Mouse (Mus musculus) olfactory bulb, adult 2 months (tissue): ENCODE results near the gene Cd82. TPM values are rescaled to one million over a fixed set of nuclear protein-coding genes. Genes with fewer than 3 reads are reported as not detected.

ENCODE experiments used
- H3K27ac ChIP-seq: fragments of 200-500 bp; 2 replicates; pipeline ENCODE4 v1.5.1; 2012; ENCODE audit warnings: low read depth, low read length; ENCODE audit not compliant: insufficient read depth
- H3K4me1 ChIP-seq: fragments of 200-500 bp; 2 replicates; pipeline ENCODE4 v1.6.1; 2012; ENCODE audit warnings: low read length; ENCODE audit not compliant: control insufficient read depth, insufficient read depth
- H3K4me3 ChIP-seq: fragments of 200-500 bp; 2 replicates; pipeline ENCODE4 v1.5.1; 2012; ENCODE audit warnings: mild to moderate bottlenecking, low read depth, low read length, moderate library complexity; ENCODE audit not compliant: insufficient read depth
- CTCF ChIP-seq: fragments of 200-500 bp; IDR thresholded peaks from 2 replicates; pipeline ENCODE4 v1.5.1; 2012; ENCODE audit warnings: low read depth, mild to moderate bottlenecking, low read length, moderate library complexity; ENCODE audit not compliant: insufficient read depth
- POLR2A ChIP-seq: fragments of 200-500 bp; IDR thresholded peaks from 2 replicates; pipeline ENCODE4 v1.6.1; 2012; ENCODE audit warnings: mild to moderate bottlenecking, low read depth, low read length, moderate library complexity; ENCODE audit not compliant: insufficient read depth
- WGBS: fragments of 180-500 bp; shearing (Covaris S2); methylation state at CpG from one replicate; pipeline ENCODE4 v1.1.7; 2018; 5-methylcytosine and 5-hydroxymethylcytosine counted together
- polyA plus RNA-seq: library from polyadenylated mRNA; stranded (reverse); fragments of >200 nt; gene quantifications from 2 replicates; pipeline ENCODE4 v1.2.4, GENCODE M21; 2012; ENCODE audit warnings: low replicate concordance; ENCODE audit not compliant: missing spikeins, insufficient read depth, insufficient read length

The Cd82 gene
- polyA plus RNA-seq, 1 experiment, result not detected

DNA sequence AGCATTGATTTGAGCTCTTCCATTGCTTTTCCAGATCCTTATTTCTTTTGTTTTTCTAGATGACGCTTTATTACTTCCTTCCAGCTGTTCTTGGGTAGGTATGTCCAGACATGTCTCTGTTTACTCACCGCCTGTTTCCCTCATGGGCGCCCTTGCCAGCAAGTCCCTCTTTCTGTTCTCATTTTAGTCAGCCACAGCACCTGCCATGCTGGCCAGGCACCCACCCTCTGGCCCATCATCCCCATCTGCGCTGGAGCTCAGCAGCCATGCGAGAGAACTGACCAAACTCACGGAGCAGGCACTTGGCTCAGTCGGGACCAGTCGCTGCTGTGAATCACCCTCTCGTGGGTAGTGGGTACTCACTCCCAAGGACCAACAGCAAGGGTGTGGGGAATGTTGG, 11.0 kb upstream of the Cd82 start:
- WGBS, result 84% methylated on average over 9 of the region's 9 CpGs
- no peak for TF ChIP-seq POLR2A
- TF ChIP-seq CTCF, result no peak
- no peak overlapping the region for H3K4me3 ChIP-seq
- no peak overlapping the region for H3K27ac ChIP-seq
- peaks cover 10% of the 10 kb centered on the region for H3K4me1 ChIP-seq

DNA sequence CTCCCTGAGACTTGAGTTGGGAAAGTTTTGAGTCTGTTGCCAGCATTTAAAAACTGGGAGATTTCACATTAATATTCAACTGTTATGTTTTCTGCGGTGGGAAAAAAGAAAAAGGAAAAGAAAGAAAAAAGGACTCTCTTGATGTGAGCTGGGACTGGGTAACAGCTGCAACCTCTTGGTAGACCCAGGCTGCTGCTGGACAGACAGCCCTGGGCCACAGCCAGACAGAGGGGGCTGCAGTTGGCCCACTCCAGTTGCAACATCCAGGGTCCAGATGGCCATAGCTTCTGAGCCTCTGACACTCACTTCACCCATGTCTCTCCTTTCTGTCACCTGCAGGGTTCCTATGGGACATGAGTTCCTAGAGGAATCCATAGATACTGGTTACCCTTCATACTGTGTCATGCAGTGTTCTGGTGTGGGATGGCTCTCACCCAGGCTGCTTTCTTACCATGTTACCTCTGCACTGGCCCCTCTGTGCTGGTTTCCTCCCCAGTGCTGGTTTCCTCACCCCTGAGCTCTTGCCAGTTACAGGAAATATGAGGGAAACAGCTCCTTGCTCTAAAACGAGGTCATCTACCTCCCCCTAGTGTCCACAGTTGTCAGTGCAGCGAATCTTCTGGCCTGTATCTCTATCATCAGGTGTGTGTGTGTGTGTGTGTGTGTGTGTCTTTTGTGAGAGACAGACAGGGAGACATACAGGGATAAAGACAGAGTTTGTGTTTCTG, 8.1 kb upstream of the Cd82 start:
- H3K4me1 ChIP-seq, result peaks cover 10% of the 10 kb centered on the region
- H3K4me3 ChIP-seq, result no peak overlapping the region
- no peak for TF ChIP-seq CTCF
- TF ChIP-seq POLR2A, result no peak
- no peak overlapping the region for H3K27ac ChIP-seq
- 3% methylated on average over 3 of the region's 3 CpGs for WGBS

DNA sequence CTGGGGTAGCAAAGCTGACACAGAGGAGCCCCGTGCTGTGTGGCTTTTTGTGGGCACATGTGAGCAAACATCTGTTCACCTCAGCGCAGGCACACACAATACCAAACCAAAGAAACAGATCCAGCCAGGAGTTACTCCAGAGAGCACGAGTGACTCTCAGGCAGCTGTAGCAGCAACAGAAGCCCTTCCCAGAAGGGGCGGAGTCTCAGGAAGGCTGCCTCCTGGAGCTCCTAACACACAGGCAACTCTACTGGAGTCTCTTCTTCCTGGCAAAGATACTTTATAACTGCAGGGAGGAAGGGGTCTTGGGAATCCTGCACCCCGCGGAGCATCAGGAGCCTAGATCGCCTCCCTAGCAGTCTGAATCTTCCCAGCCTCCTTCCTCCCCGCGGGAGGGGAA, 7.2 kb upstream of the Cd82 start:
- TF ChIP-seq CTCF, result no peak
- TF ChIP-seq POLR2A, result no peak
- Histone ChIP-seq H3K4me3 (peak overlapping the region; percentile 17), H3K4me1 (peaks cover 9% of the 10 kb centered on the region), H3K27ac (no peak overlapping the region)
- WGBS, result under 1% methylated on average over 9 of the region's 9 CpGs

DNA sequence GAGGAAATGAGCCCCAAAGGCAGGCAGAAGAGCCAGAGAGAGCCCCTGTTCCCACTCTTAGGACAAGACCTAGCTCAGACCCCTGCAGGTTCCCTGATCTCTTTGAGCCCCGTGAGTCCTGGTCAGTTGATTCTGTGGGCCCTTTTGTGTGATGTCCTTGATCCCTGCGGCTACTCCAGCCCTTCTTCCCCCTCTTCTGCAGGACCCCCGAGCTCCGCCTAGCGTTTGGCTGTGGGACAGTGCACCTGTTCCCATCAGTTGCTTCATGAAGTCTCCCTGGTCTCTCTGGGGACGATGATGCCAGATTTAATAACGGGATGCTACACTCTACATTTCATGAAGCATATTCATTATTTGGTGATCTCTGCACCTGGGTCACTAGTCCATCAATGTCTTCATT, 6.2 kb upstream of the Cd82 start:
- H3K27ac ChIP-seq, result no peak overlapping the region
- TF ChIP-seq CTCF (no peak), POLR2A (no peak)
- H3K4me3 ChIP-seq, result no peak overlapping the region
- 24% methylated on average over 7 of the region's 7 CpGs for WGBS
- H3K4me1 ChIP-seq, result peaks cover 8% of the 10 kb centered on the region

DNA sequence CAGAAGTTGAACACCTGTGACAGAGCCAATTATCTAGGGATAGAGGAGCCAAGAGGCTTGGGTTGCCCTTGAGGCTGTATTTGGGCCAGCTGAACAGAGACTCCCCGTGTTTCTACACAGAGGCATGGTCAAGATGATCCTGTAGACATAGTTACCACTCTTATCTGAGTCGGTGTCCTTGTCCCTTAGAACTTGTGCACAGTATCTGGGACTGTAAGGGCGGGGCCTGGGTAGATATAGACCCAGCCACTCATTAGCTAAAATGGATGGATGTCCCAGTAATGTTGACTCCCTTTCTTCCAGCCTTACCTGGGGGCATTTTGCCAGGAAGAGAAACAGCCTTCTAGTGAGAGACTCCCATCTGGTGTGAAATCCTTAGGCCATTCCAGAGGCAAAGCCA, 3.4 kb upstream of the Cd82 start:
- Histone ChIP-seq H3K4me3 (no peak overlapping the region), H3K4me1 (peaks cover 20% of the 10 kb centered on the region), H3K27ac (no peak overlapping the region)
- no peak for TF ChIP-seq CTCF
- no peak for TF ChIP-seq POLR2A
- WGBS, result 95% methylated on average over 3 of the region's 3 CpGs

DNA sequence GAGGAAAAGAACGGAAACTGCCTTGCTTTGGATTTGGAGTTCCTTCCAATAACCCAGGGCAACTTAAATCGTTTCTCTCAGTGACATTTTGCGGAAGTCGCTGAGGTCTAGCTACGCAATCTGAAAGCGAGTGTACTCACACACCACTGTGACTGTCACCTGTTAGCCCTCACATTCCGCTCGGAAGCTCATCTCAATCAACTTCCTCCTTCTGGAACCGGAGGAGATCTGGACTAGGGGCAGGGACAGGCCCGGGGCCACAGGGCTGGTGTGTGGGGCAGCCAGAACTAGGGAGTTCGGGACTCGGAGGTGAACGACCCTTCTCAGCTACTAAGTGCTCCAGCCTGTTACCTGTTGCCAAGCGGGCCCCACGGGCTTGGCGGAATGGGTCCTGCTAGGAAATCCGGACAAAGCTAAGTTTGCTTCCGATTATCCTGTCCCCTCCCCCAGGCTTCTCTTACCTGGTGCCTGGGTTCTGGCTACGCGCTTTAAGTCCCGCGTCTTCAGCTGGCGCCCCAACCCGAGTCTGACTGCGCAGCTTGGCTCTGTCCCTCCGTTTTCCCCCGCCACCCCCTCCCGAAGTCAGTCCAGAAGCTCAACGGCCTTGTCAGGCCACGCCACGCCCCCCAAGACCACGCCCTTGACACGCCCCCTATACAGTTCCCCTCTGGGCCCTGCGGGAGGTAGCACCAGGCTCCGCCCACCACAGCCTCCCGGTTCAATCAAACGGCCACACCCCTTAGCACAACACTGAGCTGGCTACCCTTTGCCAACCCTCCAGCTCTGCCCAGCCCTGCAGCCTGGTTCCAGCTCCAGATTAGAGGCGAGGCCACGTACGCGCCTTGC, 848 bp downstream of the Cd82 start:
- Histone ChIP-seq H3K4me3 (peak overlapping the region; percentile 29), H3K27ac (no peak overlapping the region), H3K4me1 (peaks cover 12% of the 10 kb centered on the region)
- 8% methylated on average over 41 of the region's 41 CpGs for WGBS
- no peak for TF ChIP-seq POLR2A

DNA sequence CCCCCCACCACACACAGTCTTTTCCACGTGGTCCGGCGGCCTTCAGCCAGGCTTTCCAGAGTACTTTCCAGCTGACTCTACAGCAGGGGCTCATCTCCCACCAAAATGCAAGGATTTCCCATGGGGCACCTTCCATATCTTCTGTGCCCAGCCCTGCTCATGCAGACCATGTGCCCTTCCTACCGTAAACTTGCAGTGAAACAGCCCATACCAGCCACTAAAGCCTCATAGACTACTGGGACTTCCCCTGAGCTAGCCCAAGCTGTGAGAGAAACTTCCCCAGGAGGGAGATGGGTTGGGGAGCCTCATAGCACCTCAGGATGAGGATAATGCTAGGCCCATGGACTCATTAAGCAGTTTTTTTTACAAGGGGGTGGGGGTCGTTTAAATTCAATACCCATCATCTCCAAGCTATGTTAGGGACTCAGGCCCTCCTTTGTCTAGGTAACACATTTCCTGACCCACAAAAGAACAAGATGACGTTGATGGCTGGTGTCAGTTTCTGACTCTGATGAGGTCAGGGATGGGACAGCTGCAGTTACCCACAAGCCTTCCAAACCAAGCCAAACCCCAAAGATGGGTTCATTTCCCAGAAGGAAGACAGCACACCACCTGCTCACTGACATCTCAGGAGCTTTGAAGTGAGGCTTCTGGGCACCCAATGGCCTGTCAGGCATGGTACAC, 2.0 kb downstream of the Cd82 start:
- no peak overlapping the region for H3K27ac ChIP-seq
- TF ChIP-seq CTCF (no peak), POLR2A (no peak)
- H3K4me3 ChIP-seq, result no peak overlapping the region
- 92% methylated on average over 6 of the region's 6 CpGs for WGBS
- peaks cover 12% of the 10 kb centered on the region for H3K4me1 ChIP-seq

DNA sequence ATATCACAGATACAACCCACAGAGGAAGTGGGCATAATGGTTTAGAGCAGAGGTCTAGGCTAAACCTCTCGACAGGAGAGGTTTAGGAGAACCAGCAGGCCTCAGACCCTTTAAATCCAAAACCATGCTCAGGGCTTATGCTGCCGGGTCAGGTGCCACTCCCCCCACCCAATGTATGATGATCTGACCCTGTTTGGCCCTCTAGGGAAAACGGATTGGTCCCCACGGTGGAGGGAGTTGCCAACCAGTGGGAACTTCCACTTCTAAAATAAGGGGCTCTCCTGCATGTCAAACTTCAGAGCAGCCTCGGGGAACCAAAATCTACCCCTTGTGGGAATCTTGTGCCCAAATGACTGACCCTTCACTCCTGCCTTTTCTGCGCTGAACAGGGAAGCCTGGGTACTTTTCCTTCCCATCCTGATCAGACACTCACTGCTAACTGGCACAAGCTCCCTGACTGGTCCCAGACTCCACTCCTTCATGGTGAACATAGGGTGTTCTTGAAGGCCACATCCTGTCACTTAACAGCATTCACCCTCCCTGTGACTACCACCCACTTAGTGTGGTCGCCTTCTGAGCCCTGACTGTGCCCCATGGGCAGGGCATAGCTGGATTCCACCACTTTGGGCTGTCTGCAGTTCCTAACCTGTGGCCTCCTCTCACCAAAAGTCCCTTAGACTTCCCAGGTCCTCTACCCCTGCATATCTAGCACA, 3.6 kb downstream of the Cd82 start:
- no peak overlapping the region for H3K4me3 ChIP-seq
- H3K27ac ChIP-seq, result no peak overlapping the region
- TF ChIP-seq POLR2A (no peak), CTCF (no peak)
- peaks cover 12% of the 10 kb centered on the region for H3K4me1 ChIP-seq
- WGBS, result 76% methylated on average over 7 of the region's 7 CpGs
